In genomic region chr9:75778762-75779346, GRCm38 (mm10) we compare ENCODE assay signal across 11 mouse cellular contexts. TPM values are rescaled to one million over a fixed set of nuclear protein-coding genes. Genes with fewer than 3 reads are reported as not detected.
DNase-seq lines count a peak whose midpoint lies in the region; ATAC-seq lines count a peak whose summit lies in the region.
"Had no signal": no experiment of that assay in that cellular context is flagged by ENCODE, and none has a peak within 500 bp of the region (broad histone marks: within the 10 kb centered on the region; RNA-seq: fewer than 3 reads in every experiment).

No protein-coding gene starts in this region.

- no peaks in the 10 kb centered on the region for H3K36me3 ChIP-seq in heart, embryonic 14.5 days (ENCODE audit: control insufficient read depth, insufficient read depth, low read length)
- H3K36me3 ChIP-seq in embryonic facial prominence, embryonic 15.5 days: no peaks in the 10 kb centered on the region
- H3K36me3 ChIP-seq: liver, embryonic 15.5 days had no signal

- H3K4me2 ChIP-seq in heart, embryonic 14.5 days (ENCODE audit: low read length): peak overlapping the region; percentile 65
- H3K4me2 ChIP-seq in embryonic facial prominence, embryonic 15.5 days (replicated peaks): no peak overlapping the region
- H3K4me2 ChIP-seq: liver, embryonic 15.5 days had no signal

- no peaks in the 10 kb centered on the region for H3K9me3 ChIP-seq in heart, embryonic 14.5 days (ENCODE audit: control insufficient read depth, low read length)
- H3K9me3 ChIP-seq in embryonic facial prominence, embryonic 15.5 days (replicated peaks): no peaks in the 10 kb centered on the region
- H3K9me3 ChIP-seq: liver, embryonic 15.5 days had no signal

- H3K27me3 ChIP-seq in heart, embryonic 14.5 days (ENCODE audit: control insufficient read depth, insufficient read depth, low read length): no peaks in the 10 kb centered on the region
- no peaks in the 10 kb centered on the region for H3K27me3 ChIP-seq in embryonic facial prominence, embryonic 15.5 days
- H3K27me3 ChIP-seq: liver, embryonic 15.5 days had no signal

- 27% methylated on average over 9 of the region's 9 CpGs for WGBS in heart, embryonic 14.5 days
- WGBS in embryonic facial prominence, embryonic 15.5 days: 28% methylated on average over 9 of the region's 9 CpGs

- peak overlapping the region in 1 of 2 experiments; percentile 55; a peak in 2 of 4 replicates for H3K27ac ChIP-seq in heart, embryonic 14.5 days (replicated peaks in 1 of 2; ENCODE audit: control insufficient read depth in 1 of 2, insufficient read depth in 1 of 2, low read depth in 2 of 2, low read length in 2 of 2)
- H3K27ac ChIP-seq in embryonic facial prominence, embryonic 15.5 days (replicated peaks): no peak overlapping the region
- H3K27ac ChIP-seq: layer of hippocampus, adult 2 months; liver, embryonic 15.5 days had no signal

- peaks cover 2 to 8% of the 10 kb centered on the region in 2 experiments; a peak in 3 of 4 replicates for H3K4me1 ChIP-seq in heart, embryonic 14.5 days (ENCODE audit: control insufficient read depth in 2 of 2, insufficient read depth in 2 of 2, low read length in 2 of 2)
- H3K4me1 ChIP-seq in embryonic facial prominence, embryonic 15.5 days: 0 out of 2 replicates have a peak, but pooled peaks cover 3% of the 10 kb centered on the region
- H3K4me1 ChIP-seq: liver, embryonic 15.5 days had no signal

- peak; percentile 15 for DNase-seq in adrenal gland, postnatal 25 days
- no peak for DNase-seq in adrenal gland, adult 8-10 months
- no peak for DNase-seq in heart, adult 11 months
- DNase-seq in lung, postnatal 25 days (ENCODE audit: low spot score): peak; percentile 59
- DNase-seq in right cerebral cortex, postnatal 25 days: no peak
- no peak for DNase-seq in urinary bladder, postnatal 14 days (ENCODE audit: low spot score)
- DNase-seq: midbrain, embryonic 14.5 days had no signal

- ATAC-seq in heart, embryonic 14.5 days (ENCODE audit: insufficient number of reproducible peaks, insufficient read depth, low FRiP score, low read depth): peak; percentile 69
- no peak for ATAC-seq in embryonic facial prominence, embryonic 15.5 days (ENCODE audit: insufficient number of reproducible peaks, low FRiP score, low TSS enrichment, low read depth)

- H3K4me3 ChIP-seq in heart, embryonic 14.5 days (ENCODE audit: control insufficient read depth in 1 of 2, insufficient read depth in 1 of 2, low read depth in 1 of 2, low read length in 2 of 2): peak overlapping the region; percentile 32 to 35
- H3K4me3 ChIP-seq in embryonic facial prominence, embryonic 15.5 days (replicated peaks): peak overlapping the region; percentile 10
- H3K4me3 ChIP-seq: layer of hippocampus, adult 2 months; liver, embryonic 15.5 days had no signal

- H3K9ac ChIP-seq in heart, embryonic 14.5 days (ENCODE audit: low read length): peak overlapping the region; percentile 59
- H3K9ac ChIP-seq in embryonic facial prominence, embryonic 15.5 days: no peak overlapping the region
- H3K9ac ChIP-seq: liver, embryonic 15.5 days had no signal

RNA-seq across cellular contexts. Expression of gene Bmp5, which starts 3.7 kb away (rescaled TPM):
- total RNA-seq in adrenal gland, postnatal 25 days (2021): 3.6 and 4.0 TPM in 2 replicates
- under 1 TPM; 0.22 to 0.67 (median 0.37) TPM for total RNA-seq in adrenal gland, adult 8-10 months (2022)
- polyA plus RNA-seq in heart, embryonic 14.5 days (2014; fragmentation: Nextera tagmentation; extraction: Ambion mirVana): 8.0 and 8.4 TPM in 2 replicates
- polyA plus RNA-seq in embryonic facial prominence, embryonic 15.5 days (2015; fragmentation: Nextera tagmentation; extraction: Ambion mirVana): 7.3 and 9.4 TPM in 2 replicates

Comparison
In these comparisons a context has a peak if more than half of its experiments do, and no peak if none do; other contexts are left out.
1. DNase-seq: peak in adrenal gland, postnatal 25 days (single experiment) and lung, postnatal 25 days (single experiment); none in adrenal gland, adult 8-10 months (single experiment), heart, adult 11 months (single experiment), right cerebral cortex, postnatal 25 days (single experiment) and urinary bladder, postnatal 14 days (single experiment).